Mouse (Mus musculus): ENCODE measurements around the gene Nod1.

GRCm38 (mm10) chr6:54926899-54927298 lies 45.5 kb downstream of the Nod1 start:
- TF ChIP-seq GATA1 (IDR thresholded peaks at IDR 0.05; ENCODE audit: borderline replicate concordance, low read length) (no peak), FLI1 (IDR thresholded peaks at IDR 0.05; ENCODE audit: low read length) (no peak)

Measured in megakaryocyte, embryonic 14.5 days (primary cell).